Mouse (Mus musculus) CD8-positive naive resting alpha-beta T cell, adult 2 months (primary cell): ENCODE data around the gene Hras.
A peak's percentile ranks its signal among the peaks of the same experiment; 100 is the strongest.

Experiments used
- DNase-seq, 2 experiments: peaks; one replicate each; pipeline ENCODE4 v3.0.0; 2022; ENCODE audit warnings: low read depth in 2 of 2, low spot score in 2 of 2

Hras gene

GRCm38 (mm10) chr7:141193948-141194347 is at the start of gene Hras, which contains the start of gene Lrrc56:
TSS of gene Hras (minus strand) at chr7:141194005.
TSS of gene Lrrc56 (plus strand) at chr7:141194157.
- DNase-seq, result peak; percentile 92 to 95

- DNase-seq, result no peak
These were observed 37.7 kb upstream of the Hras start for GRCm38 (mm10) chr7:141231551-141231950.

GRCm38 (mm10) chr7:141231111-141231510 is 37.3 kb upstream of the Hras start:
- DNase-seq, result no peak

- no peak for DNase-seq
These were observed 36.8 kb upstream of the Hras start for GRCm38 (mm10) chr7:141230570-141230969.

- DNase-seq, result no peak
These were observed 35.9 kb upstream of the Hras start for GRCm38 (mm10) chr7:141229702-141230101.

- peak; percentile 90 to 93 for DNase-seq
These were observed 34.7 kb upstream of the Hras start, which contains the start of gene Phrf1 for GRCm38 (mm10) chr7:141228279-141229067. TSS of gene Phrf1 (plus strand) at chr7:141228784.

- no peak for DNase-seq
These were observed 34.0 kb upstream of the Hras start for GRCm38 (mm10) chr7:141227796-141228195.

GRCm38 (mm10) chr7:141226535-141226934 is 32.7 kb upstream of the Hras start:
- no peak for DNase-seq

- no peak for DNase-seq
These were observed 29.0 kb upstream of the Hras start for GRCm38 (mm10) chr7:141222696-141223215.

- no peak for DNase-seq
These were observed 28.3 kb upstream of the Hras start for GRCm38 (mm10) chr7:141222126-141222467.

- peak; percentile 65 to 73 for DNase-seq
These were observed 27.7 kb upstream of the Hras start for GRCm38 (mm10) chr7:141221249-141222125.

GRCm38 (mm10) chr7:141220377-141220776 is 26.6 kb upstream of the Hras start:
- DNase-seq, result no peak

- DNase-seq, result no peak
These were observed 25.8 kb upstream of the Hras start for GRCm38 (mm10) chr7:141219558-141220099.

GRCm38 (mm10) chr7:141218557-141219133 is 24.8 kb upstream of the Hras start:
- DNase-seq, result no peak

GRCm38 (mm10) chr7:141218141-141218540 is 24.3 kb upstream of the Hras start:
- DNase-seq, result no peak

GRCm38 (mm10) chr7:141217343-141218013 is 23.7 kb upstream of the Hras start:
- DNase-seq, result no peak

GRCm38 (mm10) chr7:141216894-141217293 is 23.1 kb upstream of the Hras start:
- no peak for DNase-seq

- no peak for DNase-seq
These were observed 22.3 kb upstream of the Hras start for GRCm38 (mm10) chr7:141215880-141216733.

- DNase-seq, result peak; percentile 90 to 93
These were observed 21.5 kb upstream of the Hras start, which contains the start of gene Rassf7 for GRCm38 (mm10) chr7:141215101-141215879. TSS of gene Rassf7 (plus strand) at chr7:141215860.
